Mouse (Mus musculus) E14TG2a.4 (cell line): ENCODE results near the gene Igsf21.

Source experiments
- H3K27me3 ChIP-seq: 2 replicates; pipeline ENCODE4 v1.6.1; 2014; ENCODE audit warnings: low read length, control low read depth; ENCODE audit not compliant: insufficient read depth
- H3K36me3 ChIP-seq: 2 replicates; pipeline ENCODE4 v1.6.1; 2014; ENCODE audit warnings: low read length, control low read depth; ENCODE audit not compliant: insufficient read depth
- H3K4me1 ChIP-seq: replicated peaks from 2 replicates; pipeline ENCODE4 v1.6.1; 2014; ENCODE audit warnings: low read depth, low read length, control low read depth
- H3K4me3 ChIP-seq: replicated peaks from 2 replicates; pipeline ENCODE4 v1.5.1; 2014; ENCODE audit warnings: mild to moderate bottlenecking, low read length
- H3K9me3 ChIP-seq: 2 replicates; pipeline ENCODE4 v1.6.1; 2014; ENCODE audit warnings: low read length, control low read depth
- CTCF ChIP-seq: conservative IDR thresholded peaks from 2 replicates; pipeline ENCODE4 v1.5.1; 2014; ENCODE audit warnings: low read length
- NANOG ChIP-seq: IDR thresholded peaks from 2 replicates; pipeline ENCODE4 v1.6.1; 2014; ENCODE audit warnings: borderline replicate concordance, low read length, mixed read lengths
- POU5F1 ChIP-seq: IDR thresholded peaks from 2 replicates; pipeline ENCODE4 v1.6.1; 2014; ENCODE audit warnings: low read length, borderline replicate concordance

Igsf21 gene

GRCm38 (mm10) chr4:140173084-140173483 is 73.5 kb downstream of the Igsf21 start:
- Histone ChIP-seq H3K9me3 (peaks cover 4% of the 10 kb centered on the region; the same call in 1 of the 2 replicates), H3K36me3 (peaks cover 4% of the 10 kb centered on the region; the same call in 1 of the 2 replicates), H3K4me3 (no peak overlapping the region), H3K27me3 (peaks cover 9% of the 10 kb centered on the region; the same call in 1 of the 2 replicates), H3K4me1 (peaks cover 47% of the 10 kb centered on the region)
- no peak for TF ChIP-seq CTCF
- no peak for TF ChIP-seq POU5F1
- TF ChIP-seq NANOG = no peak

DNA sequence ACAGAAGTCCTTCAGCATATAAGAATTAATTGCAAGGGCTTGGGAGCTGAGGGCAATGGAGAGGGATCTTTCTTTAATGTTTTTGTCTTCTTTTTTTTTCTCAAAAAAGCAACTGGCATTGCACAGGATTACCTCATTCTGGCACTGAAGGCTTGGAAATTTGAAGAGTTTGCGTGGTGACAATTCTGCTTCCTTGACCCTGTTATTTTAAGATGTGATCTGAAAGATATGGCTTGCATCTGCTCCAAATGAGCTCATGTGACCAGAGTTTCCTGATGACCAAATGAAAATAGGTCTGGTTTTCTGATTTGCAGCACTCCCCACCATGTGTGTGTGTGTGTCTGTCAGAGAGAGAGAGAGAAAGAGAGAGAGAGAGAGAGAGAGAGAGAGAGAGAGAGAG is 74.7 kb downstream of the Igsf21 start:
- Histone ChIP-seq H3K36me3 (peaks cover 4% of the 10 kb centered on the region; the same call in 1 of the 2 replicates), H3K4me3 (no peak overlapping the region), H3K9me3 (peaks cover 7% of the 10 kb centered on the region), H3K27me3 (peaks cover 9% of the 10 kb centered on the region; the same call in 1 of the 2 replicates), H3K4me1 (peaks cover 51% of the 10 kb centered on the region)
- TF ChIP-seq NANOG = no peak
- no peak for TF ChIP-seq CTCF
- TF ChIP-seq POU5F1 = no peak

- Histone ChIP-seq H3K4me1 (peaks cover 44% of the 10 kb centered on the region), H3K36me3 (peaks cover 7% of the 10 kb centered on the region; the same call in 1 of the 2 replicates), H3K27me3 (peaks cover 9% of the 10 kb centered on the region; the same call in 1 of the 2 replicates), H3K9me3 (peaks cover 14% of the 10 kb centered on the region), H3K4me3 (no peak overlapping the region)
- TF ChIP-seq POU5F1 = no peak
- TF ChIP-seq NANOG = no peak
- no peak for TF ChIP-seq CTCF
These were observed 75.4 kb downstream of the Igsf21 start for GRCm38 (mm10) chr4:140171189-140171588.

- peaks cover 38% of the 10 kb centered on the region for H3K9me3 ChIP-seq
- no peak overlapping the region for H3K4me3 ChIP-seq
- TF ChIP-seq POU5F1 = no peak
- no peak for TF ChIP-seq NANOG
- no peak for TF ChIP-seq CTCF
- H3K36me3 ChIP-seq = peaks cover 23% of the 10 kb centered on the region
- no peaks in the 10 kb centered on the region for H3K27me3 ChIP-seq
- H3K4me1 ChIP-seq = peaks cover 19% of the 10 kb centered on the region
These were observed 80.7 kb downstream of the Igsf21 start for GRCm38 (mm10) chr4:140165851-140166250.

GRCm38 (mm10) chr4:140164662-140165061 is 81.9 kb downstream of the Igsf21 start:
- Histone ChIP-seq H3K36me3 (peaks cover 23% of the 10 kb centered on the region), H3K27me3 (no peaks in the 10 kb centered on the region), H3K4me3 (no peak overlapping the region), H3K9me3 (peaks cover 38% of the 10 kb centered on the region), H3K4me1 (peaks cover 27% of the 10 kb centered on the region)
- TF ChIP-seq NANOG (no peak), POU5F1 (no peak), CTCF (no peak)

GRCm38 (mm10) chr4:140159617-140160016 is 87.0 kb downstream of the Igsf21 start:
- peaks cover 29% of the 10 kb centered on the region for H3K36me3 ChIP-seq
- peaks cover 10% of the 10 kb centered on the region for H3K9me3 ChIP-seq
- no peak for TF ChIP-seq NANOG
- peak; percentile 72 for TF ChIP-seq CTCF
- peaks cover 23% of the 10 kb centered on the region for H3K4me1 ChIP-seq
- H3K27me3 ChIP-seq = no peaks in the 10 kb centered on the region
- peak overlapping the region; percentile 5; the same call in 1 of the 2 replicates for H3K4me3 ChIP-seq

- no peaks in the 10 kb centered on the region for H3K27me3 ChIP-seq
- TF ChIP-seq CTCF = no peak
- TF ChIP-seq NANOG = no peak
- no peak for TF ChIP-seq POU5F1
These were observed 91.6 kb downstream of the Igsf21 start for GRCm38 (mm10) chr4:140154899-140155463.

DNA sequence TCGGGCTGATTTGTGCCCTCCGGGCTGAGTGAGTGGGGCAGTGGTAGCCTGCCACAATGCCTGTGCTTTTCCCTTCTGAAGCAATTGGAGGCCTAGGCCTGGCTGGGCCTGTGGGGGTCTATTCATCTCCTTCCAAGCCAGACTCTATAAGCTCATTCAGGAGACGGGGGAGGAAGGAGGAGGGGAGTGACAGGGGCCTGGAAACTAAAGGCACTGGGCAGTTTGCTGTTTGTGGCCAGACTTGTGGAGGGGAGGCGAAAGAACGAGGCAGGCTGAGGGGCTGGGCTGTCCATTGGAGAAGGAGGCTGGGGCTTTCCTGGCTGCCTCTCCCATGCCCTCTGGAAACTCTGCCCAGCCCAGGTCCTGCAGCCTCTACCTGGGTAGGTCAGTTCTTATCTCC is 92.1 kb downstream of the Igsf21 start:
- peaks cover 16% of the 10 kb centered on the region for H3K36me3 ChIP-seq
- no peaks in the 10 kb centered on the region for H3K27me3 ChIP-seq
- H3K4me3 ChIP-seq = no peak overlapping the region
- H3K4me1 ChIP-seq = peaks cover 26% of the 10 kb centered on the region
- TF ChIP-seq CTCF (no peak), NANOG (no peak), POU5F1 (no peak)
- H3K9me3 ChIP-seq = no peaks in the 10 kb centered on the region

More at GRCm38 (mm10) chr4:140154899-140155463, 91.6 kb downstream of the Igsf21 start:
- Histone ChIP-seq H3K36me3 (peaks cover 16% of the 10 kb centered on the region), H3K4me3 (no peak overlapping the region), H3K4me1 (peaks cover 26% of the 10 kb centered on the region), H3K9me3 (no peaks in the 10 kb centered on the region)
